Mouse (Mus musculus) T-helper 17 cell (primary cell): ENCODE data around the gene Mamdc4.

Source experiments
- in situ Hi-C, 2 experiments: fragments of 300-600 bp; cut with MboI, MseI; formaldehyde crosslinking; loops; 1 replicate in 1 of 2; 2 replicates in 1 of 2; pipeline ENCODE4 v1.15.1; 2025; ENCODE audit warnings: high pct_unique_total_duplicates in 2 of 2

Mamdc4 gene

DNA sequence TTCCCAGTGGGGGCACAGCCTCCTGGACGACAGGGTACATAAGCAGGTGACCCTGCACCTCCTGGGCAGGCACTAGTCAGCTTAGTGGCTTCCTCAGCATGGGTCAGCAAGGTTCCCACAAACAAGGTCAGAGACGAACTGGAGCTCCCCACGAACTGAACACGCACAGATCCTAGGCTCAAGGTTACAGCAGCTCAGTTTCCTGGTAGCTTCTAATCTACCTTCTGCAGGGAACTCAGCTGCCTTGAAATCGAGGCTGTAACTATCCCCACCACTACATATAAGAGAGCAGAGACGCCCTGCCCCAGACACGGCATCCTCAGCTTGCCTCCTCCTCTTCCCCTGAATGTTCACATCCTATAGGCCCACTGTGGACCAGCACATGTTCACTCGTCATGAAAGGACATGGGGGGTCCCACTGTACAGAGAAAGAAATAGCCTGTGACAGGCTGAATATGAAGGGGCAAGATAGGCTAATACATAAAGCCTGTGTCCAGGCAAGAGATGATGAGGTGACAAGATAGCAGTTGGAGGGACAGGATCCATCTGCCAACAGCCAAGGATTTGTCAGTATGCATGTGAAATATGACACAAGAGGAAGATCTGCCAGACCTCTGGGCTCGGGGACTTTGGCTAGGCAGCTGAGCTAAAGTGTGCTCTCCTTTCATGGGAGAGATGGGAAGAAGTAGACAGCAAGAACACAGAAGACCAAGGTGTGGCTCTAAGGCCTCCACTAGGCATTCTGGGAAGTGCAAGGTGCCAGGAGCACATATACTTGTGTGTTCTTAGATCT lies 47.9 kb downstream of the Mamdc4 start:
- in situ Hi-C loops: no loop called here
